Mouse (Mus musculus) duodenum, adult 2 months (tissue): ENCODE results near the gene Cyp2e1. TPM values are rescaled to one million over a fixed set of nuclear protein-coding genes. Genes with fewer than 3 reads are reported as not detected.

Experiments
- polyA plus RNA-seq: library from polyadenylated mRNA; depleted of rRNA; stranded (reverse); fragments of >200 nt; gene quantifications from 2 replicates; pipeline ENCODE4 v1.2.3, GENCODE M21; 2012; ENCODE audit warnings: low replicate concordance; rRNA removed

The Cyp2e1 gene
- polyA plus RNA-seq = 0.25 and 0.65 TPM in 2 replicates

DNA sequence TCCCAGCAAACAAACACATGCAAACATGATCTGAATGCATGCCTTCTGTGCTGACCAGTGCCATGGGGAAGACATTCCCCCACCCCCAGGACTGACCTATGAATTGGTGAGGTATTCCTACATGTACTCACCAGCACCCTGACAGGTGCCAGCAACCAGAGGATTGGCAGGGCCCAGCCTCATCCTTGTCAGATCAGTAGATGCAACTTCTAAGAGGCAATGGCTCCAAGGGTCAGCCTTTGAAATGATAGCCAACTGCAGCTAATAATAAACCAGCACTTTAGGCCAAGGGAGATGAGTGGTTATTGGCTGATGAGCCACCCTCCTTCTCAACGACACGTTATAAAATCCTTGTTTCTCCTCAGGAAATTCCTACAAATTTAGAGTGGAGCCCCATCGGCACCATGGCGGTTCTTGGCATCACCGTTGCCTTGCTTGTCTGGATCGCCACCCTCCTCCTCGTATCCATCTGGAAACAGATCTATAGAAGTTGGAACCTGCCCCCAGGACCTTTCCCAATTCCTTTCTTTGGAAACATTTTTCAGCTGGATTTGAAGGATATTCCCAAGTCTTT lies at the start of gene Cyp2e1:
Gene Cyp2e1 (plus strand): TSS at position 293 of the 574 bp plus-strand sequence.

DNA sequence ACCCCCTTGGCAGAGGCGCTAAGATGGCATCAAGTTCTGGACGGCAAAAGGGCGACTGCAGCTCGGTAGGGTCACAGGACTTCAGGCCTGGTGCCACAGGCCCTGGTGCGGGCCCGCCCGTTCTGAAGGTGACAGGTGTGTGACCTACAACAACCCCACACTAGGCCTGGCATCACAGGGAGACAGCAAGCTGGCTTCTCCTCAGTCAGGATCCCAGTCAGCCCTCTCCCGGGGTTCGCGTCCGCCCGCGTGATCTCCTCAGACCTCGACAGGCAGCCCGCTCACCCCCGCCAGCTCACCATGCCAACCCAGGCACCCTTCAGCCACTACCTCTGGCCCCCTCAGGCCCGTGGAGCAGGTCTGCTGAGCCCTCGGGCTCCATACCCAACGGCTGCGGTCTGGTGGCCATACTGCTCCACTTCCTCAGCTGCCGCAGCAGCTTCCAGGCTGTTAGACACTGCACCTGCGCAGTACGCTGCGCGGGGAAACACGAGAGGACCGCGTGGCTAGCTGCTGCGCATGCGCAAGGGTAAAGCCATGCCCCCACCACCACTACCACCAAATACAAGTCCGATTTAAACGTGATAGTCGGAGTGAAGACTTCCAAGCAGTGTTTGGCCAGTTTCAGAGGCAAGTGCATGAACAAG lies 24.0 kb downstream of the Cyp2e1 start, which contains the start of gene Syce1:
Gene Syce1 (minus strand): TSS at position 447 of the 647 bp plus-strand sequence.

DNA sequence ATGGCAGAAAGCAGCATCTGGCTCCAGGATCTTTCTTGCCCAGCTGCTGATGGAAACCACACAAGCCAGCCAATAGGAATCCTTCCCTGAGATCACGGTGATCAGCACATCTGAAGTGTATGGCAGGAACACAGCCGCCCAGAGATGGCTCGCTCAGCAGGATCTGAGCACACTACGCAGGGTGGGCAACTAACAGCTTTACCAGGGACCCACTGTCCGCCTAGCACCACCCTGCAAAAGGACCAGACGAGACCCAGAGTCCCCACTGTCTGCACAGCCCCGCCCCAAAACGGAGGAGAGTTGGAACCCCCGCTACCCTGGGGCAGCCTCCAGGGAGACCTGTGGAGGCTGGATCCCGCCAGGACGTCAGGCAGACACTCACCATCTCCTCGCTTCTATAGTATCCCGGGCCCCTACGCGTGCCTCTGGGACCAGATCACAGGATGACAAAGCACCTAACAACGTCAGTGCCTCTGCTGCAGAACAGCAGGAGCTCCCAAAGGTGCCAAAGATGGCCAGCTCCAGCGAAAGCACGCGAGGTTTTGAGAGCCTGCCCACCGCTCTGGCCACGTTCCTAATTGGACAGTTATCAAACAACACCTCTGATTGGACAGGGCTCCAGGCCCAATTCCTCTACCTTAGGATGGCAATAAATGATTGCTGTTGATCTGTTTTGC lies 58.3 kb downstream of the Cyp2e1 start, which contains the start of gene Zfp941:
Gene Zfp941 (minus strand): TSS at position 526 of the 677 bp plus-strand sequence.

Other genes with a start within 250 kb of the Cyp2e1 start
- not detected in 2 replicates for gene Olfr538, start 195.9 kb upstream of the Cyp2e1 start, polyA plus RNA-seq
- gene Olfr46, start 162.5 kb upstream of the Cyp2e1 start, polyA plus RNA-seq = not detected in 2 replicates
- gene Olfr61, start 134.8 kb upstream of the Cyp2e1 start, polyA plus RNA-seq = not detected in 2 replicates
- gene Olfr53, start 117.3 kb upstream of the Cyp2e1 start, polyA plus RNA-seq = not detected in 2 replicates
- gene Olfr539, start 103.8 kb upstream of the Cyp2e1 start, polyA plus RNA-seq = not detected in 2 replicates
- gene Olfr45, start 81.8 kb upstream of the Cyp2e1 start, polyA plus RNA-seq = not detected in 2 replicates
- not detected in 2 replicates for gene Olfr541, start 66.5 kb upstream of the Cyp2e1 start, polyA plus RNA-seq
- not detected in 2 replicates for gene Syce1, start 24.1 kb downstream of the Cyp2e1 start, polyA plus RNA-seq
- 0.02 TPM in 1 of 2 replicates, not detected in the other for gene Zfp941, start 58.4 kb downstream of the Cyp2e1 start, polyA plus RNA-seq
- 70.0 and 92.2 TPM in 2 replicates for gene Urah, start 71.3 kb downstream of the Cyp2e1 start, polyA plus RNA-seq
- not detected in 2 replicates for gene Scgb1c1, start 81.8 kb downstream of the Cyp2e1 start, polyA plus RNA-seq
- not detected in 2 replicates for gene Odf3, start 84.1 kb downstream of the Cyp2e1 start, polyA plus RNA-seq
- gene Gm45785, start 92.6 kb downstream of the Cyp2e1 start, polyA plus RNA-seq = not detected in 2 replicates
- gene Ric8a, start 93.2 kb downstream of the Cyp2e1 start, polyA plus RNA-seq = 66.8 and 79.2 TPM in 2 replicates
- 11.4 and 14.3 TPM in 2 replicates for gene Bet1l, start 93.8 kb downstream of the Cyp2e1 start, polyA plus RNA-seq
- gene Psmd13, start 118.2 kb downstream of the Cyp2e1 start, polyA plus RNA-seq = 44.5 and 51.9 TPM in 2 replicates
- gene Sirt3, start 118.6 kb downstream of the Cyp2e1 start, polyA plus RNA-seq = 23.5 and 27.7 TPM in 2 replicates
- 3.8 and 7.2 TPM in 2 replicates for gene Cox8b, start 136.7 kb downstream of the Cyp2e1 start, polyA plus RNA-seq
- 71.9 and 89.3 TPM in 2 replicates for gene Nlrp6, start 157.2 kb downstream of the Cyp2e1 start, polyA plus RNA-seq
- 17.9 and 19.5 TPM in 2 replicates for gene Pgghg, start 177.7 kb downstream of the Cyp2e1 start, polyA plus RNA-seq
- 1.1 and 1.3 TPM in 2 replicates for gene Ifitm5, start 186.6 kb downstream of the Cyp2e1 start, polyA plus RNA-seq
- gene Gm45717, start 192.2 kb downstream of the Cyp2e1 start, polyA plus RNA-seq = not detected in 2 replicates
- gene Ifitm2, start 192.2 kb downstream of the Cyp2e1 start, polyA plus RNA-seq = 322 and 327 TPM in 2 replicates
- 69.2 and 79.8 TPM in 2 replicates for gene Ifitm1, start 203.5 kb downstream of the Cyp2e1 start, polyA plus RNA-seq
- gene Ifitm3, start 247.0 kb downstream of the Cyp2e1 start, polyA plus RNA-seq = 90.0 and 119 TPM in 2 replicates